Mouse (Mus musculus) CH12.LX (cell line): Measurements from ENCODE around the gene Nfia. TPM values are rescaled to one million over a fixed set of nuclear protein-coding genes. Genes with fewer than 3 reads are reported as not detected.

ENCODE experiments used
- DNase-seq: peaks from one replicate; pipeline ENCODE4 v3.0.0-alpha.2; 2013; ENCODE audit errors: extremely low read depth
- H3K27ac ChIP-seq: 2 replicates; pipeline ENCODE4 v1.5.1; 2012; ENCODE audit warnings: low read depth, mild to moderate bottlenecking, control low read depth, moderate library complexity; ENCODE audit not compliant: insufficient read depth
- H3K27me3 ChIP-seq: replicated peaks from 2 replicates; pipeline ENCODE3; 2012; ENCODE audit warnings: inconsistent platforms
- H3K36me3 ChIP-seq, 2 experiments: replicated peaks in 1 of 2; 2 replicates each; pipeline versions ENCODE3 to v1.6.1; 2012; ENCODE audit warnings: inconsistent platforms in 1 of 2, low read length in 1 of 2, mild to moderate bottlenecking in 1 of 2, mixed read lengths in 1 of 2, moderate library complexity in 1 of 2; ENCODE audit not compliant: control insufficient read depth in 1 of 2, insufficient read depth in 1 of 2
- H3K4me1 ChIP-seq, 2 experiments: 2 replicates each; pipeline ENCODE4 v1.6.1; 2012; ENCODE audit warnings: inconsistent platforms in 1 of 2, moderate library complexity in 1 of 2; ENCODE audit not compliant: insufficient read depth in 2 of 2, control insufficient read depth in 1 of 2
- H3K4me2 ChIP-seq: 2 replicates; pipeline ENCODE4 v1.6.1; 2012; ENCODE audit warnings: low read depth, mild to moderate bottlenecking, control low read depth; ENCODE audit not compliant: poor library complexity, insufficient read depth, severe bottlenecking
- H3K4me3 ChIP-seq, 3 experiments: fragments of 150-350 bp in 1 of 3; sonication (generic) in 1 of 3; replicated peaks in 1 of 3; 2 replicates each; pipeline versions ENCODE3 to v1.5.1; 2011 to 2012; ENCODE audit warnings: low read depth in 2 of 3, low read length in 2 of 3, mild to moderate bottlenecking in 2 of 3, moderate library complexity in 2 of 3, control low read depth in 1 of 3, improper control_type of control experiment in 1 of 3, inconsistent platforms in 1 of 3, mixed read lengths in 1 of 3; ENCODE audit not compliant: poor library complexity in 1 of 3
- H3K79me2 ChIP-seq: replicated peaks from 2 replicates; pipeline ENCODE4 v1.6.1; 2012; ENCODE audit warnings: mild to moderate bottlenecking, moderate library complexity; ENCODE audit not compliant: control insufficient read depth, poor library complexity, insufficient read depth, severe bottlenecking; ENCODE audit errors: extremely low read depth
- H3K9ac ChIP-seq: 2 replicates; pipeline ENCODE4 v1.6.1; 2012; ENCODE audit warnings: low read depth, mild to moderate bottlenecking, control low read depth, moderate library complexity; ENCODE audit not compliant: insufficient read depth
- H3K9me3 ChIP-seq: replicated peaks from 2 replicates; pipeline ENCODE3; 2012; ENCODE audit warnings: low read length, inconsistent platforms, mixed read lengths
- BHLHE40 ChIP-seq: IDR thresholded peaks from 2 replicates; pipeline ENCODE4 v1.6.1; 2011; ENCODE audit warnings: mild to moderate bottlenecking, low read depth, low read length, improper control_type of control experiment
- CHD1 ChIP-seq: IDR thresholded peaks from 2 replicates; pipeline ENCODE4 v1.6.1; 2012; ENCODE audit warnings: low read depth, low read length, improper control_type of control experiment, inconsistent platforms
- E2F4 ChIP-seq: IDR thresholded peaks from 2 replicates; pipeline ENCODE4 v1.6.1; 2011; ENCODE audit warnings: low read depth, low read length, improper control_type of control experiment; ENCODE audit not compliant: insufficient replicate concordance
- ELF1 ChIP-seq: IDR thresholded peaks from 2 replicates; pipeline ENCODE4 v1.6.1; 2014; ENCODE audit warnings: low read depth, mild to moderate bottlenecking, inconsistent platforms, low read length, improper control_type of control experiment
- EP300 ChIP-seq: IDR thresholded peaks from 2 replicates; pipeline ENCODE4 v1.6.1; 2011; ENCODE audit warnings: low read length, improper control_type of control experiment
- IRF4 ChIP-seq: IDR thresholded peaks from 2 replicates; pipeline ENCODE4 v1.6.1; 2014; ENCODE audit warnings: low read depth, mild to moderate bottlenecking, inconsistent platforms, low read length, improper control_type of control experiment
- JUN ChIP-seq: IDR thresholded peaks from 2 replicates; pipeline ENCODE4 v1.6.1; 2011; ENCODE audit warnings: low read depth, mild to moderate bottlenecking, low read length, improper control_type of control experiment, moderate library complexity; ENCODE audit not compliant: insufficient read depth
- MAFK ChIP-seq: IDR thresholded peaks from 2 replicates; pipeline ENCODE4 v1.6.1; 2011; ENCODE audit warnings: low read length, improper control_type of control experiment; ENCODE audit not compliant: insufficient replicate concordance
- MEF2A ChIP-seq: IDR thresholded peaks from 2 replicates; pipeline ENCODE4 v1.6.1; 2014; ENCODE audit warnings: low read depth, mild to moderate bottlenecking, inconsistent platforms, low read length, improper control_type of control experiment, borderline replicate concordance
- MXI1 ChIP-seq: IDR thresholded peaks from 2 replicates; pipeline ENCODE4 v1.6.1; 2011; ENCODE audit warnings: mild to moderate bottlenecking, low read depth, low read length, improper control_type of control experiment
- NELFE ChIP-seq: IDR thresholded peaks from 2 replicates; pipeline ENCODE4 v1.6.1; 2011; ENCODE audit warnings: low read depth, low read length, improper control_type of control experiment
- NRF1 ChIP-seq: IDR thresholded peaks from 2 replicates; pipeline ENCODE4 v1.6.1; 2014; ENCODE audit warnings: low read depth, mild to moderate bottlenecking, inconsistent platforms, low read length, improper control_type of control experiment, moderate library complexity
- POLR2A ChIP-seq: IDR thresholded peaks from 2 replicates; pipeline ENCODE4 v1.6.1; 2011; ENCODE audit warnings: low read depth, mild to moderate bottlenecking, improper control_type of control experiment, low read length
- POLR2AphosphoS2 ChIP-seq: IDR thresholded peaks from 2 replicates; pipeline ENCODE4 v1.6.1; 2011; ENCODE audit warnings: low read depth, low read length, improper control_type of control experiment
- RAD21 ChIP-seq: IDR thresholded peaks from 2 replicates; pipeline ENCODE4 v1.6.1; 2011; ENCODE audit warnings: low read depth, mild to moderate bottlenecking, low read length, improper control_type of control experiment, moderate library complexity
- RCOR1 ChIP-seq: conservative IDR thresholded peaks from 2 replicates; pipeline ENCODE4 v1.6.1; 2012; ENCODE audit warnings: low read depth, mild to moderate bottlenecking, inconsistent platforms, low read length, improper control_type of control experiment
- TBP ChIP-seq: conservative IDR thresholded peaks from 2 replicates; pipeline ENCODE4 v1.6.1; 2011; ENCODE audit warnings: low read depth, low read length, improper control_type of control experiment
- UBTF ChIP-seq: IDR thresholded peaks from 2 replicates; pipeline ENCODE4 v1.6.1; 2012; ENCODE audit warnings: low read depth, mild to moderate bottlenecking, inconsistent platforms, low read length, improper control_type of control experiment, moderate library complexity
- USF2 ChIP-seq: conservative IDR thresholded peaks from 2 replicates; pipeline ENCODE4 v1.6.1; 2011; ENCODE audit warnings: low read depth, low read length, improper control_type of control experiment
- ZC3H11A ChIP-seq: IDR thresholded peaks from 2 replicates; pipeline ENCODE4 v1.6.1; 2012; ENCODE audit warnings: low read depth, mild to moderate bottlenecking, inconsistent platforms, low read length, improper control_type of control experiment
- ZMIZ1 ChIP-seq: IDR thresholded peaks from 2 replicates; pipeline ENCODE4 v1.6.1; 2012; ENCODE audit warnings: low read depth, mild to moderate bottlenecking, inconsistent platforms, low read length, improper control_type of control experiment
- ZNF384 ChIP-seq: IDR thresholded peaks from 2 replicates; pipeline ENCODE4 v1.6.1; 2012; ENCODE audit warnings: low read depth, low read length, improper control_type of control experiment, inconsistent platforms
- dilution Hi-C: fragments of 300-500 bp; cut with MboI; formaldehyde crosslinking; loops from 2 replicates; pipeline ENCODE4 v1.14.3; 2020; ENCODE audit warnings: low sequenced_read_pairs; ENCODE audit not compliant: extremely low pct_unique_long_range_greater_than_20kb, extremely low pct_ligation_motif_present
- in situ Hi-C: fragments of 300-500 bp; cut with MboI; formaldehyde crosslinking; loops from 3 replicates; pipeline ENCODE4 v1.14.3; 2019; ENCODE audit warnings: low sequenced_read_pairs, low pct_ligation_motif_present, low pct_unique_long_range_greater_than_20kb, mixed read lengths
- polyA plus RNA-seq: library from polyadenylated mRNA; unstranded; fragments of >175 nt; gene quantifications from 2 replicates; pipeline ENCODE4 v1.2.1, GENCODE M21; 2012; ENCODE audit warnings: low read depth; ENCODE audit not compliant: insufficient read length
- total RNA-seq, 2 experiments: library from RNA; depleted of rRNA; stranded (reverse); fragments of 300-350 nt in 1 of 2; fragments of >200 nt in 1 of 2; gene quantifications; 2 replicates each; pipeline ENCODE4 v1.2.3; 2012 to 2014

Gene Nfia
- total and polyA plus RNA-seq, 3 experiments: not detected

DNA sequence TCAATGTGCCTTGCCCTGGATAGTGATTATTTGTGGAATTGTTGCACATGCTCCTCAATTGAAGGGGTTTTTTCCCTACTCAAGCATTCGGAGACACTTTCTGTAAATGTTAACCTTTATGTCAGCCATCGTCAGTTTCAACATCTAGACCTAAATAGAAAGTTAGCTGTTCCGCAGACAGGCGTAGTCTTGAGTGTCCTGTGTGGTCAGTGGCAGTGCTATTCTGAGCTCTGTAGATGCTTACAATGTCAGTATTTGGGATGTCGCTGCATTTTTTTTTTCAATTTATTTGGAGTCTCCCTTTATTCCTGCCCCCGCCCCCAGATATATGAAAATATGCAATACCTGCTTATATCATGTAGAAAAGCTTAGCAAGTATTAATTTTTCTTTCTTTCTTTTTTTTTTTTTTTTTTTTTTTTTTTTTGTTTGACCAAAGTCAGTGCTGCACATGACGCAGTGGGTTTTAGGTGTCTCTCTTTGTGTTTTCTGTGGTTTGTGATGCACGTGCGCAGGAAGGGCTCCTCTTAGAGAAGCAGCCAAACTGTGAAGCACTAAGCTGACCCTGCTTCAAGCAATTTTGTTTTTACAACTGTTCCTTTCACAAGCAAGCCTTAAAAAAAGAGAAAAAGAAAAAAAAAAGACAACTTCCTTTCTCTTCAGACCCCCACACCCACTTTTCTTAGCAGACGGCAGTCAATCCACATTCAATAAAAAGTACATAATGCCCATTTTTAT lies 340.9 kb downstream of the Nfia start:
- dilution Hi-C loops (no loop called here), in situ Hi-C loops (no loop called here)
- Histone ChIP-seq H3K27ac (no peak overlapping the region), H3K27me3 (no peaks in the 10 kb centered on the region), H3K4me1 (no peaks in the 10 kb centered on the region), H3K9ac (no peak overlapping the region), H3K4me2 (no peak overlapping the region), H3K36me3 (no peaks in the 10 kb centered on the region), H3K79me2 (no peaks in the 10 kb centered on the region), H3K9me3 (peaks cover 47% of the 10 kb centered on the region), H3K4me3 (no peak overlapping the region)
- TF ChIP-seq ELF1 (no peak), EP300 (no peak), USF2 (no peak), CHD1 (no peak), ZMIZ1 (no peak), RAD21 (no peak), MXI1 (no peak), MEF2A (no peak), ZC3H11A (no peak), BHLHE40 (no peak), JUN (no peak), RCOR1 (no peak), IRF4 (no peak), TBP (no peak), POLR2AphosphoS2 (no peak), ZNF384 (no peak), NELFE (no peak), NRF1 (no peak), UBTF (no peak), E2F4 (no peak)
- no peak for DNase-seq

DNA sequence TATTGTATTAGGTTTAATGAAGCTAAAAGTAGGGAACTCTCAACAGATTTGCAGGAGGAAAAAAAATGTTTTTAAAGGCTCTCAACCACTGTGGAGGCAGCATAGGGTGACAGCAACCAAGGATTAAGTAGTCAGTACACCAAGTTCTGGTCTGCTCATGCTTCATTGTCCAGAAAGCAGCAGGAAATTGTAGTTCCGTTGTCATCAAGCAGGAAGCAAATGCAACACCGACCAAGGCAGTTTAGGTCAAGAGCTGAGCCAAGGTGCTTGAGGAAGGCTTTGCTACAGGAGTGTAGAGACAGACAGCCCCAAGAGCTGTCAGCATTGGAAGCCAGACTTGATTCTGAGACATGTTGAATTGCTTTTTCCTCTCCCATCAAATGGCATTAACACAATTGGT lies 342.4 kb downstream of the Nfia start:
- no peak for DNase-seq
- Histone ChIP-seq H3K27me3 (no peaks in the 10 kb centered on the region), H3K36me3 (no peaks in the 10 kb centered on the region), H3K4me2 (no peak overlapping the region), H3K9ac (no peak overlapping the region), H3K4me3 (no peak overlapping the region), H3K79me2 (no peaks in the 10 kb centered on the region), H3K4me1 (no peaks in the 10 kb centered on the region), H3K9me3 (peaks cover 50% of the 10 kb centered on the region), H3K27ac (no peak overlapping the region)
- dilution Hi-C loops (no loop called here), in situ Hi-C loops (no loop called here)
- TF ChIP-seq ZNF384: no peak
- no peak for TF ChIP-seq POLR2A
- TF ChIP-seq BHLHE40: no peak
- no peak for TF ChIP-seq MAFK
